Mouse (Mus musculus) bone marrow, adult 2 months (tissue): ENCODE results near the gene Eprs. TPM values are rescaled to one million over a fixed set of nuclear protein-coding genes. Genes with fewer than 3 reads are reported as not detected.

Source experiments
- H3K27ac ChIP-seq: fragments of 200-500 bp; 2 replicates; pipeline ENCODE4 v1.5.1; 2012; ENCODE audit warnings: low read depth, mild to moderate bottlenecking, control low read depth, inconsistent platforms, low read length; ENCODE audit not compliant: control insufficient read depth, poor library complexity, insufficient read depth
- H3K4me1 ChIP-seq: fragments of 200-500 bp; 2 replicates; pipeline ENCODE4 v1.6.1; 2011; ENCODE audit warnings: low read length; ENCODE audit not compliant: control insufficient read depth, insufficient read depth
- H3K4me3 ChIP-seq: fragments of 200-500 bp; replicated peaks from 2 replicates; pipeline ENCODE3; 2011; ENCODE audit warnings: mild to moderate bottlenecking, low read depth, low read length, control low read depth; ENCODE audit not compliant: control insufficient read depth
- CTCF ChIP-seq: fragments of 200-500 bp; IDR thresholded peaks from 2 replicates; pipeline ENCODE4 v1.5.1; 2011; ENCODE audit warnings: low read length, control low read depth; ENCODE audit not compliant: control insufficient read depth, insufficient read depth
- POLR2A ChIP-seq: fragments of 200-500 bp; IDR thresholded peaks from 2 replicates; pipeline ENCODE4 v1.6.1; 2011; ENCODE audit warnings: low read depth, mild to moderate bottlenecking, control low read depth, low read length, borderline replicate concordance; ENCODE audit not compliant: control insufficient read depth
- WGBS: fragments of 180-500 bp; shearing (Covaris S2); methylation state at CpG from one replicate; pipeline ENCODE4 v1.1.7; 2018; 5-methylcytosine and 5-hydroxymethylcytosine counted together
- polyA plus RNA-seq: library from polyadenylated mRNA; stranded (reverse); fragments of >200 nt; gene quantifications from 2 replicates; pipeline ENCODE4 v1.2.4, GENCODE M21; 2011; ENCODE audit warnings: low replicate concordance; ENCODE audit not compliant: missing spikeins, insufficient read depth, insufficient read length

Eprs gene
- polyA plus RNA-seq, 1 experiment: 35.7 TPM

- Histone ChIP-seq H3K27ac (no peak overlapping the region), H3K4me3 (peak overlapping the region; percentile 13), H3K4me1 (peaks cover 5% of the 10 kb centered on the region)
- WGBS: 60% methylated on average over 9 of the region's 9 CpGs
- TF ChIP-seq CTCF: no peak
- TF ChIP-seq POLR2A: no peak
Observed at GRCm38 (mm10) chr1:185456327-185456726, 93.5 kb downstream of the Eprs start.

- TF ChIP-seq POLR2A (no peak), CTCF (no peak)
- H3K4me1 ChIP-seq: peaks cover 3% of the 10 kb centered on the region; the same call in 1 of the 2 replicates
- WGBS: 83% methylated on average over 5 of the region's 5 CpGs
- H3K4me3 ChIP-seq: no peak overlapping the region
- no peak overlapping the region for H3K27ac ChIP-seq
Observed at GRCm38 (mm10) chr1:185460096-185460495, 97.3 kb downstream of the Eprs start.

GRCm38 (mm10) chr1:185462889-185463288 lies 100.0 kb downstream of the Eprs start:
- WGBS: 85% methylated on average over 5 of the region's 5 CpGs
- Histone ChIP-seq H3K27ac (no peak overlapping the region), H3K4me3 (no peak overlapping the region), H3K4me1 (peaks cover 3% of the 10 kb centered on the region; the same call in 1 of the 2 replicates)
- TF ChIP-seq CTCF: no peak
- TF ChIP-seq POLR2A: no peak

- TF ChIP-seq POLR2A (no peak), CTCF (no peak)
- WGBS: 55% methylated on average over 8 of the region's 8 CpGs
- no peak overlapping the region for H3K4me3 ChIP-seq
- H3K27ac ChIP-seq: peak overlapping the region; percentile 68
- no peaks in the 10 kb centered on the region; the same call in 1 of the 2 replicates for H3K4me1 ChIP-seq
Observed at GRCm38 (mm10) chr1:185469551-185470021, 106.7 kb downstream of the Eprs start.

GRCm38 (mm10) chr1:185472025-185472720 lies 109.3 kb downstream of the Eprs start:
- Histone ChIP-seq H3K27ac (peak overlapping the region; percentile 46), H3K4me1 (no peaks in the 10 kb centered on the region; the same call in 1 of the 2 replicates), H3K4me3 (no peak overlapping the region)
- TF ChIP-seq CTCF (no peak), POLR2A (no peak)
- 63% methylated on average over 8 of the region's 8 CpGs for WGBS

- H3K27ac ChIP-seq: no peak overlapping the region
- TF ChIP-seq CTCF: no peak
- no peak for TF ChIP-seq POLR2A
- no peaks in the 10 kb centered on the region; the same call in 1 of the 2 replicates for H3K4me1 ChIP-seq
- no peak overlapping the region for H3K4me3 ChIP-seq
- 83% methylated on average over 4 of the region's 4 CpGs for WGBS
Observed at GRCm38 (mm10) chr1:185472730-185473129, 109.9 kb downstream of the Eprs start.

GRCm38 (mm10) chr1:185473437-185473836 lies 110.6 kb downstream of the Eprs start:
- H3K27ac ChIP-seq: no peak overlapping the region
- H3K4me1 ChIP-seq: no peaks in the 10 kb centered on the region; the same call in 1 of the 2 replicates
- H3K4me3 ChIP-seq: no peak overlapping the region
- no peak for TF ChIP-seq POLR2A
- TF ChIP-seq CTCF: no peak
- 57% methylated on average over 1 of the region's 1 CpGs for WGBS

Other genes starting within 250 kb of the Eprs start
- 11.1 and 30.1 TPM in 2 replicates for gene Rab3gap2, start 158.9 kb upstream of the Eprs start, polyA plus RNA-seq
- gene Iars2, start 33.6 kb upstream of the Eprs start, polyA plus RNA-seq: 6.5 and 11.9 TPM in 2 replicates
- 1.6 and 11.3 TPM in 2 replicates for gene Bpnt1, start 30.9 kb upstream of the Eprs start, polyA plus RNA-seq
- gene Slc30a10, start 91.8 kb downstream of the Eprs start, polyA plus RNA-seq: 3.7 and 4.2 TPM in 2 replicates